Mouse (Mus musculus) erythroblast, embryonic 14.5 days (primary cell): Measurements from ENCODE around the gene Nbas. TPM values are rescaled to one million over a fixed set of nuclear protein-coding genes. Genes with fewer than 3 reads are reported as not detected.

Experiments used
- H3K27me3 ChIP-seq: 2 replicates; pipeline ENCODE4 v1.6.1; 2012; ENCODE audit warnings: inconsistent platforms; ENCODE audit not compliant: control insufficient read depth
- H3K36me3 ChIP-seq: 2 replicates; pipeline ENCODE4 v1.6.1; 2012; ENCODE audit warnings: mild to moderate bottlenecking, inconsistent platforms; ENCODE audit not compliant: control insufficient read depth
- H3K4me1 ChIP-seq: 2 replicates; pipeline ENCODE4 v1.6.1; 2012; ENCODE audit warnings: inconsistent platforms; ENCODE audit not compliant: control insufficient read depth
- H3K4me3 ChIP-seq: replicated peaks from 2 replicates; pipeline ENCODE3; 2012; ENCODE audit warnings: moderate library complexity, mild to moderate bottlenecking, inconsistent platforms
- H3K9me3 ChIP-seq: 2 replicates; pipeline ENCODE4 v1.6.1; 2012; ENCODE audit warnings: low read length, inconsistent platforms, mixed read lengths; ENCODE audit not compliant: control insufficient read depth
- GATA1 ChIP-seq: IDR thresholded peaks from 2 replicates; pipeline ENCODE4 v1.6.1; 2012; ENCODE audit warnings: low read length, inconsistent platforms, mixed read lengths
- TAL1 ChIP-seq: IDR thresholded peaks from 3 replicates; pipeline ENCODE4 v1.6.1; 2012; ENCODE audit warnings: low read length, inconsistent platforms, mixed read lengths
- polyA plus RNA-seq: library from polyadenylated mRNA; stranded (reverse); fragments of >175 nt; gene quantifications from 2 replicates; pipeline ENCODE4 v1.2.3, GENCODE M21; 2012

The Nbas gene
- polyA plus RNA-seq, 1 experiment = 0.66 TPM

GRCm38 (mm10) chr12:13497211-13497610 is 228.3 kb downstream of the Nbas start:
- TF ChIP-seq TAL1 = no peak
- TF ChIP-seq GATA1 = no peak
- H3K27me3 ChIP-seq = no peaks in the 10 kb centered on the region
- no peaks in the 10 kb centered on the region for H3K4me1 ChIP-seq
- no peaks in the 10 kb centered on the region for H3K9me3 ChIP-seq
- H3K36me3 ChIP-seq = peaks cover 2% of the 10 kb centered on the region; the same call in 1 of the 2 replicates
- H3K4me3 ChIP-seq = no peak overlapping the region

DNA sequence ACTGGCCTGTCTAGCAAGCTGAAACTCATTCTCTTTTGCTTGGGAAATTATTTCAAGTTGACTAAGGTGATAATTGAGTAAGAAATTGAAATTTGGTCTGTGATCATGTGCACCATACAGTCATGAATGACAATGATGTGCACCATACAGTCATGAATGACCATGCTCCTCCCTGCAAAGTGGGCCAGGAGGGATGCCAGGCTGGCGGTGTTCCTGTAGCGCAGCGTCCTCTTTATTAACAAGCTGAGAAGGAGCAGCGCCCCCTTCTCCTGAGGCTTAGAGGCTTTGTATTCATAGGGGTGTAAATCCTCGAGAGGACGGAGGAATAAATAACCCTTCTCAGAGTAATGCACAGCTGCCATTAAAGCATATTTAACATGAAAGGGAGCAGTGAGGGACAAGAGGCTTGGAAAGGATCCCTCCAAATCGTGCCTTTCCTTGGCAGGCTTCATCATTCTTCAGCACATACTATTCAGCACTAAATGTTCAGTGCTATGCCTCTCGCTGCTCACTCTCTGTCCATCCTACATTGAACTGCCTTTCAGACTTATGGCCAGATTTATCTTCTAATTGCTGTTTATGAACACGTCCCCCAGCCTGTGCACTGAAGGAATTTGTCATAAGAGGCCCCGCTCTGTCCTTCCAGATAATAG is 230.4 kb downstream of the Nbas start:
- H3K4me1 ChIP-seq = no peaks in the 10 kb centered on the region
- H3K4me3 ChIP-seq = no peak overlapping the region
- H3K9me3 ChIP-seq = no peaks in the 10 kb centered on the region
- H3K27me3 ChIP-seq = no peaks in the 10 kb centered on the region
- peaks cover 2% of the 10 kb centered on the region; the same call in 1 of the 2 replicates for H3K36me3 ChIP-seq
- TF ChIP-seq TAL1 (no peak), GATA1 (no peak)

- Histone ChIP-seq H3K9me3 (no peaks in the 10 kb centered on the region), H3K4me1 (no peaks in the 10 kb centered on the region), H3K4me3 (no peak overlapping the region), H3K36me3 (peaks cover 2% of the 10 kb centered on the region; the same call in 1 of the 2 replicates), H3K27me3 (no peaks in the 10 kb centered on the region)
- TF ChIP-seq GATA1 (no peak), TAL1 (no peak)
Measured at GRCm38 (mm10) chr12:13500191-13500590, 231.3 kb downstream of the Nbas start.

DNA sequence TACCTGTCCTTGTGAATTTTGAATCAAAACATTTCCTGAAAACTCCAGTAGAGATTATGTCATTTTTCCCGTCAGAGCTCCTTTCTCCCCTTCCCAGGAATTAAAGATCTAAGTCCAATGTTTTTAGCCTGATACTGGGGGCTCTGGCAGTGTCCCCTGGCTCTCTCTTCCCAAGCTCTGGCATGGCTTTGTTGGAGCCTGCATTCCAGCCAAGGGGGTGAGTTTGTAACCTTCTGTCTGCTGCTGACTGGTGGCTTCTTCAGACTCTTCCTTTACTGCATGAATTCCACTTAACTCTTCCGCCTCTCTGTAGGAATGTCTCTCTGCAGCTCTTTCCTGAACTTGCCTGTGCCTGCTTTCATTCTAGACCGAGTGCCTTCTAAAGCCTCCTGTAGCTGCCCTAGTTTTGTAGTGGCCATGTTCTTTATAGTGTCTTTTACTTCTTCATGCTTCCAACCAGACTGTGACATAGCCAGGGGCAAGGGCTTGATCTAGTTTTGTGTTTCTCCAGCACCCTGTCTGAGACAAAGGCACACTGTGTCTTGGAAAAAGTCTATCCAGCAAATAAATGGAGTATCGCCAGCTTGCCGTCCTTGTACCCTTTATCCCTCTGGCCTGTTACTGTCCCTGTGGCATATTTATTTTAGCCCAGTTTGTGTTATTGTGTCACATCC is 236.0 kb downstream of the Nbas start:
- no peaks in the 10 kb centered on the region for H3K9me3 ChIP-seq
- H3K27me3 ChIP-seq = no peaks in the 10 kb centered on the region
- no peaks in the 10 kb centered on the region for H3K36me3 ChIP-seq
- no peaks in the 10 kb centered on the region for H3K4me1 ChIP-seq
- TF ChIP-seq TAL1 (no peak), GATA1 (no peak)
- no peak overlapping the region for H3K4me3 ChIP-seq

GRCm38 (mm10) chr12:13518082-13518481 is 249.1 kb downstream of the Nbas start:
- H3K36me3 ChIP-seq = peaks cover 27% of the 10 kb centered on the region

GRCm38 (mm10) chr12:13519413-13519812 is 250.5 kb downstream of the Nbas start:
- H3K9me3 ChIP-seq = no peaks in the 10 kb centered on the region
- H3K4me1 ChIP-seq = peaks cover 20% of the 10 kb centered on the region
- peaks cover 24% of the 10 kb centered on the region for H3K36me3 ChIP-seq
- no peaks in the 10 kb centered on the region for H3K27me3 ChIP-seq
- H3K4me3 ChIP-seq = no peak overlapping the region
- TF ChIP-seq TAL1 (no peak), GATA1 (no peak)

More at GRCm38 (mm10) chr12:13518082-13518481, 249.1 kb downstream of the Nbas start:
- H3K4me1 ChIP-seq = peaks cover 20% of the 10 kb centered on the region
- H3K27me3 ChIP-seq = no peaks in the 10 kb centered on the region
- no peaks in the 10 kb centered on the region for H3K9me3 ChIP-seq
- TF ChIP-seq TAL1 = no peak
- TF ChIP-seq GATA1 = no peak
- H3K4me3 ChIP-seq = no peak overlapping the region

- H3K27me3 ChIP-seq = no peaks in the 10 kb centered on the region
- TF ChIP-seq TAL1 = no peak
- TF ChIP-seq GATA1 = no peak
- no peak overlapping the region for H3K4me3 ChIP-seq
- no peaks in the 10 kb centered on the region for H3K4me1 ChIP-seq
- no peaks in the 10 kb centered on the region for H3K9me3 ChIP-seq
- H3K36me3 ChIP-seq = peaks cover 5% of the 10 kb centered on the region
Measured at GRCm38 (mm10) chr12:13532731-13533365, 263.9 kb downstream of the Nbas start.

- TF ChIP-seq GATA1 (no peak), TAL1 (no peak)
- no peaks in the 10 kb centered on the region for H3K4me1 ChIP-seq
- H3K27me3 ChIP-seq = no peaks in the 10 kb centered on the region
- no peaks in the 10 kb centered on the region for H3K9me3 ChIP-seq
- H3K4me3 ChIP-seq = no peak overlapping the region
- H3K36me3 ChIP-seq = peaks cover 5% of the 10 kb centered on the region
Measured at GRCm38 (mm10) chr12:13539171-13539570, 270.2 kb downstream of the Nbas start.

- no peak overlapping the region for H3K4me3 ChIP-seq
Measured at GRCm38 (mm10) chr12:13543806-13544205, 274.9 kb downstream of the Nbas start.

More at GRCm38 (mm10) chr12:13543806-13544205, 274.9 kb downstream of the Nbas start:
- H3K27me3 ChIP-seq = no peaks in the 10 kb centered on the region
- H3K4me1 ChIP-seq = no peaks in the 10 kb centered on the region
- H3K9me3 ChIP-seq = no peaks in the 10 kb centered on the region
- TF ChIP-seq TAL1 (no peak), GATA1 (no peak)
- no peaks in the 10 kb centered on the region for H3K36me3 ChIP-seq
